Mouse (Mus musculus): Measurements from ENCODE around the gene Shmt2.

The Shmt2 gene

DNA sequence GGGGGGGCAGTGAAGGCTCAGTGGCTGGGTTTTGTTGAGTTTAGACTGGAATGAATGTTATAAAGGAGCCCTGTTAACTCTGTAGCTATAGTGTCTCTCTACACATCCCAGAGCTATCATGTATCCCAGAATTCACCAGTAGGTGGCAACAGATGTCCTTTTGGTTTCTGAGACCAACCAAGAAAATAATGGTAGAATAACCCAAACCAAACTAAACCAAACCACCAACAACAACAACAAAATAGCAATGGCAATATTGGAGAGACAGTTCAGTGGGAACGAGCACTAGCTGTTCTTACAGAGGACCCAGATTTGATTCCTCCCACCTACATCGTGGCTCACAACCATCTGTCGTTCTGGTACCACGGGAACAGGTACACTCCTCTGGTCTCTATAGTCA is 43.1 kb downstream of the Shmt2 start:
- DNase-seq (ENCODE audit: inconsistent age in 2 of 2, low spot score in 1 of 2), result peak in 1 of 2 experiments; percentile 78

DNA sequence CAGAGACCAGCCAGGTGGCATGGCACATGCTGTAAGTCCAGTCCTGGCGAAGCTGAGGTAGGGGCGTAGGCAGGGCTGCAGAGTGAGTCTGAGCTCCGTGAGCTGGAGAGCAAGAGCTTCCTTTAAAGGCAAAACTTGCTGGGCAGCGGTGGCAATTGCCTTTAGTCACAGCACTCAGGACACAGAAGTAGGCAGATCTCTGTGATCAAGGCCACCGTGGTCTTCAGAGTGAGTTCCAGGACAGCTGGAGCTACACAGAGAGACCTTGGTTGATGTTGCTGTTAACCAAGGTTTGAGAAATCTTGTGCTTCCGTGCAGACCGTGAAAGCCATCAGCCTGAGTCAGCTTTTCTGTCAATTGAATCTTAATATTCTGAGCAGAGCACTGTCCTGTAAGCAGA is 44.9 kb downstream of the Shmt2 start:
- peak; percentile 73 to 83 for DNase-seq (ENCODE audit: inconsistent age in 2 of 2, low spot score in 1 of 2)

DNA sequence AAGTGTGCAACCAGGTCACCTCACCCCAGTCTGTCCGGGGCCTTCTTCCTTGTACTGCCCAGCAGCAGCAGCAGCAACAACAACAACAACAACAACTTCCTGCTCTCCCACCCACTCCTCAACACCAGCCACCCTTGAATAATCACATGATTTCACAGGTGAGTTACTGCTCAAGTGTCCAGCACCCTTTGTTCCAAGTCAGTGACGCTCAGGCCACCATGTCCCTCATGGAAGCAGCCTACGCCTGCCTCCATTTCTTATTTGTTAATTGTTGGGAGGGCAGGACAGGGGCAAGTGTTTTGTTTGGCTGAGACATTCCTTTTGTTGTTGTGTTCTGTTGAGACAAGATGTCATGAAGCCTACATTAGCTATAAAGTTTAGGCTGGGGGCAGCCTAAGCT is 45.7 kb downstream of the Shmt2 start:
- no peak for DNase-seq (ENCODE audit: inconsistent age in 2 of 2, low spot score in 1 of 2)

DNA sequence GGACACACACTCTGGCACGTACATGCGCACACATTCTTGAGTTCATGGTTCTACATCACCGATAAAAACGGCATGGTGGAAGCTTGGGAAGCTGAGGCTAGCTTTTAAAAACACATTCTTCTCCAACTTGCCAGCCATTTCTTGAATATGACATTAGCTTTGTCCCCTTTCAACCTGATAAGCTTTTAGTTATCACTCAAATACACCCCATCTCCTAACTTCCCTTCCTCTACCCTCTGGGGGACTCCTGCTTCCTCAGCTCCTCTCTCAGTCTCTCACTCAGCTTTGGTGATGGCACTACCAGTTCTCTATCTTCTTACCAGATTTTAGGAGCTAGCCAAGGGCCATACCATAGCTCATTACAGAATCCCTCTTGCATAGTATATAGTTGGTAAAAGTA is 47.1 kb downstream of the Shmt2 start:
- no peak for DNase-seq (ENCODE audit: inconsistent age in 2 of 2, low spot score in 1 of 2)

DNA sequence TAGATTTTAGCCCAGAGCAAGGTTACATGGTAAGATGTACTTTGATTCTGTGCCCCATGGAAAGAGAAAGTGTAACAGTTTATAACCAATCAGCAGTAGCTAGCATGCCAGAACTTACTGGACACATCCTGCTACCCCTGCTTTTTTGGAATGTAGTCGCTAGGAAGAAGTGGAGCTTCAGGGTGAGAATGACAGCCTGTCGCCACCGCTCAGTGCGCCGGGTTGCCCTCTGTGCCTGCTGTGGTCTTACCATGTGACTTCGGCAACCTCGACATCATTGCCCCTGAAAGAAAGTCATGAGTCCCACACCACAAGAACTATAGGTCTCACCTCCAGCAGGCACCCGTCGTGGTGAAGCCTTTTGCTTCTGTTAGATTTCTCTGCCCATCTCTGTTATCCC is 49.5 kb downstream of the Shmt2 start:
- DNase-seq (ENCODE audit: inconsistent age in 2 of 2, low spot score in 1 of 2), result no peak

DNA sequence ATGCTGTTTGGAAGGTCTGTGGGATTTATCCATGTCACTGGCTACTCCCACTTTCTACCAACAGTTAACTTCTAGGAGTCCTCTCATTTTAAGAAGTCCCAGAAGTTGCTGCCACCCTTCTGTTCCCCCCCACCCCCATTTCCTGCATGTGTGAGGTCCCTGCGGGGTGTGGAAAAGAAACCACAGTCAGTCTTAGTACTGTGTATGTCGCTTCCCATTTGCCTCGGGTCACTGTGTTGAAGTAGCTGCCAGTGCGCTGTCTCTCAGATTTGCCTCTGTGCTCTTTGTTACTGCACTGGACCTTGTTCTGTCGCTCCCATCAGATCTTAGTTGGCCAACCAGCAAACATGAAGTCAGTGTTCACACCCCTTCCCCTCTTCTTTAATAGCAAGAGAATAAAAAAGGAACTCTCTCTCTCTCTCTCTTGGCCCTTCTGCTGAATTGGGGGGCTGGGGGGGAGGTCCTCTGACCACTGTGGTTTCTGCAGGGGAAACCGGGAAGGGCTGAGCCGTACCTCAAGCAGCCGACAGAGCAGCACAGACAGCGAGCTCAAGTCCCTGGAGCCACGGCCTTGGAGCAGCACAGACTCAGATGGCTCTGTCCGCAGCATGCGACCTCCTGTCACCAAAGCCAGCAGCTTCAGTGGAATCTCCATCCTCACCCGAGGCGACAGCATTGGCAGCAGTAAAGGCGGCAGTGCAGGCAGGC is 50.8 kb downstream of the Shmt2 start:
- DNase-seq (ENCODE audit: inconsistent age in 2 of 2, low spot score in 1 of 2), result no peak
